Mouse (Mus musculus): Measurements from ENCODE around the gene Ube3c.
"Not testable (repeated sequence)": the region's sequence is repeated elsewhere in the genome, so short reads cannot be mapped to it uniquely, and the experiment has no call there.

Ube3c gene

GRCm38 (mm10) chr5:29568848-29569377, at the start of gene Ube3c:
Gene Ube3c, plus strand, starts transcription at chr5:29569242.
- DNase-seq (ENCODE audit: low spot score in 2 of 2), result peak; percentile 97 to 98

- no peak for DNase-seq (ENCODE audit: low spot score in 2 of 2)
Observed at GRCm38 (mm10) chr5:29560111-29560510, 8.9 kb upstream of the Ube3c start.

GRCm38 (mm10) chr5:29560667-29561066, 8.4 kb upstream of the Ube3c start:
- DNase-seq (ENCODE audit: low spot score in 2 of 2), result no peak

- DNase-seq (ENCODE audit: low spot score in 2 of 2), result peak in 1 of 2 experiments; percentile 64
Observed at GRCm38 (mm10) chr5:29569378-29570280, 587 bp downstream of the Ube3c start.

- not testable (repeated sequence) for DNase-seq (ENCODE audit: low spot score in 2 of 2)
Observed at GRCm38 (mm10) chr5:29574286-29574685, 5.2 kb downstream of the Ube3c start.

GRCm38 (mm10) chr5:29575085-29575484, 6.0 kb downstream of the Ube3c start:
- DNase-seq (ENCODE audit: low spot score in 2 of 2), result no peak

GRCm38 (mm10) chr5:29577795-29578631, 9.0 kb downstream of the Ube3c start:
- DNase-seq (ENCODE audit: low spot score in 2 of 2), result no peak

DNA sequence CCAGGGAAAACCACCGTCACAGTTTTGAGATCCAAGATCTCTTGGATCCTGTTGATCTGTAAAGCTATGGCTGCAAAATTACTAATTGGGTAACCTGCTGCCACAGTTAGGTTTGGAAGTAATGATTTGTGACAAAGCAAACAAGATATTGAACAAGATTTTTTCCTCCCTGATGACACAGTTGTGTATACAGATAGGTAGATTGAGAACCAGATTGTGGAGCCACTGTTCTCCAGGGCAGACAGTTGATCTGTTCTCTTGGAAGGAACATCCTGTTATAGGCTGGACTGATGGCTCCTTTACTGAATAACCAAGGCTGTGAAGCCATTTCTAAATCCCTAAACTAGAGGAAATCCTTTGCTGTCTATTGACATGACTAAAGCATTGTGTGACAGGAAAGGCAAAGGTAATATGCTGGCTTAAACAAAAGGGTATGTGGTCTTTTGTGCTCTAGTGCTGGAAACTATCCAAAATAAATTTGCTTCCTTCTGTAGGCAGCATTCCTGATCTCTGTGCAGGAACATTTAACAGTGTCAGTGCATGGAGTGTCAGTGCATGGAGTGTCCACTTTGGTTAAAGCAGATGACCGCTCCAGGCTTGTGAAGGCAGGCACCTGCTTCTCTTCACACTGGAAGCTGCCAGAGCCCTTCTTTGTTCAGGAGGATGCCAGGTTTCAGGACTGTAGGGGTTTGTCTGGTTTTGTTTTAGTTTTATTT, 15.0 kb downstream of the Ube3c start:
- no peak for DNase-seq (ENCODE audit: low spot score in 2 of 2)

DNA sequence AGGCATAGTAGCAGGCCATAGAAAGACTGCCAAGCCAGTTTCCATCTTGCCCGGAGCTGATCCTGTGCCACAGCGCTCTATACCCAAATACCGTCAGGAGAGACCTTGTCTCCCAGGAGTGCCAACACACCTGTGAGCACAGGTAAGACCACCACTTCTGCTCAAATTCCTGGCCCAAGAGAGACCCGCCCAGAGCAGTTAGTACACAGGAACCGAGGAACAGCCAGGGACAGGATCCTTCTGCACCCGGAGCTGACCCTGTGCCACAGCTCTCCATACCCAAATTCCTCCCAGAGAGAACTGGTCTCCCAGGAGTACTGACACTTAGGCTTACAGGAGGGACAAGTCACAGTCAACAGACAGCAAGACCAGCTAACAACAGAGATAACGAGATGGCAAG, 23.1 kb downstream of the Ube3c start:
- not testable (repeated sequence) for DNase-seq (ENCODE audit: low spot score in 2 of 2)

GRCm38 (mm10) chr5:29606546-29606945, 37.5 kb downstream of the Ube3c start:
- no peak for DNase-seq (ENCODE audit: low spot score in 2 of 2)

DNA sequence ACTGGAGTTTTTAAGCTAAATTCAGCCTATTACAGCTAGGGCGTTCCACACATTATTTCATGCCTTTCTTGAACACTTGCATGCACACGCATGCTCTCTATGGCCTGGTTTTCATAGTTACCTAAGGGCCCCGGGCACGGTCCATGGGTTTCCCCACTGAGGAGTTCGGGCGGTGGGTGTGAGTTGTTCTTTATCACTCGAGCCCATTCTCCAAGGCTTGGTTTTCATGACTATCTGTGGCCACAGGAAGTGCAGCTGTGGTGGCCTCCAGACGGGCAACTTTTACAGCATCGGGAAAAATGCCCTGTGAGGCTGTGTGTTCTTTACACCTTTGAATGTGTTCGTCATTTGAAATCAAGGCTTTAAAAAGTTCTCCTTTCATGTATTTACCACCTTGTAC, 56.6 kb downstream of the Ube3c start:
- no peak for DNase-seq (ENCODE audit: low spot score in 2 of 2)

GRCm38 (mm10) chr5:29629941-29630340, 60.9 kb downstream of the Ube3c start:
- DNase-seq (ENCODE audit: low spot score in 2 of 2), result no peak

- DNase-seq (ENCODE audit: low spot score in 2 of 2), result no peak
Observed at GRCm38 (mm10) chr5:29631711-29632110, 62.7 kb downstream of the Ube3c start.

DNA sequence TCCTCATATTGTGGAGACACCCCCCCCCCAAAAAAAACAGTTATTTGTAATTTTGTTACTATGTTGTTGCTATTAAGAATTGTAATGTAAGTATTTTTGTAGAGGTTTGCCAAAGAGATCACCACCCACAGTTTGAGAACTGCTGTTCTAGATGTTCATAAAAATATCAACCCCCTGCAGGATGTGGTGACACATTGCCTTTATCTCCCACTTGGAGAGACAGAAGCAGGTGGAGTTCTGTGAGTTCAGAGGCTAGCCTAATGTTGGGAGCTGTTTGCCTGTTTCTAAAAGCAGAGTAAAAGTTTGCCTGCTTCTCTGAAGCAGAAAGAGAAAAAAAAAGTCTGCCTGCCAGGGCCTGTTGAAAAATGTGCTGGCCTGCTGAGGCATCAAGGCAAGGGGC, 67.3 kb downstream of the Ube3c start:
- no peak for DNase-seq (ENCODE audit: low spot score in 2 of 2)

GRCm38 (mm10) chr5:29636884-29637283, 67.8 kb downstream of the Ube3c start:
- no peak for DNase-seq (ENCODE audit: low spot score in 2 of 2)

DNA sequence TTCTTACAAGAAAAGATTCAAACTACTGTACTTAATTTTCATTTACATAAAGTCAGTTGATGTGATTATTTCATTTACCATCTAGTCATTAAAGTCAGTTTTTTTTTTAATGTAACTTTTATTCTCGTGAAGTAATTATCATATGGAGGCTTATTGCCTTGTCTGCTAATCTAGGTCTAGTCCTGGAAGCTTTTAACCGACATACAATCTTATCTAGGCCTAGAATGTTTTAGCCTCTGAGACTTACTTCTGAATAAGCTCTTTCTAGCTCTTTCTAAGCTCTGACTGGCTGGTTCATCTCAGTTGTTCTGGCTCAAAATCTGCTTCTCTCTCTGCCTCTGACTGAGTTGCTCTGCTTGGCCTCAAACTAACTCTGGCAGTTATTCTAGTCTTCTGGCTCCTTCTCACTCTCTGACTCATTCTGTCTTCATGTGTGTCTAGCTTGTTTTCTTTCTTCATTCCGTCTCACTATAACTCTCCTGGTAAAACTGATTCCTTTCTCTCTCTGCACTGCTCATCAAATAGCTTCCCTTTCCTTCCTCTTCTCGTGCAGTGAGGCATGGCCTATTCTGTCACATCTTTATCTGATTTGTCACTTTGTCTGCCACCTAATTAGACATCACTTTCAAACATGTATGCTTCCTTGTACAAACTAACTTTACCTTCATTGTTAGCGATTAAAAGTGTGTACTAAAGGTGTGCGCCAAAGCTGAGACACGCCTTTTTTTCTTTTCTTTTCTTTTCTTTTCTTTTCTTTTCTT, 72.3 kb downstream of the Ube3c start:
- no peak for DNase-seq (ENCODE audit: low spot score in 2 of 2)

- no peak for DNase-seq (ENCODE audit: low spot score in 2 of 2)
Observed at GRCm38 (mm10) chr5:29651696-29652095, 82.7 kb downstream of the Ube3c start.

DNA sequence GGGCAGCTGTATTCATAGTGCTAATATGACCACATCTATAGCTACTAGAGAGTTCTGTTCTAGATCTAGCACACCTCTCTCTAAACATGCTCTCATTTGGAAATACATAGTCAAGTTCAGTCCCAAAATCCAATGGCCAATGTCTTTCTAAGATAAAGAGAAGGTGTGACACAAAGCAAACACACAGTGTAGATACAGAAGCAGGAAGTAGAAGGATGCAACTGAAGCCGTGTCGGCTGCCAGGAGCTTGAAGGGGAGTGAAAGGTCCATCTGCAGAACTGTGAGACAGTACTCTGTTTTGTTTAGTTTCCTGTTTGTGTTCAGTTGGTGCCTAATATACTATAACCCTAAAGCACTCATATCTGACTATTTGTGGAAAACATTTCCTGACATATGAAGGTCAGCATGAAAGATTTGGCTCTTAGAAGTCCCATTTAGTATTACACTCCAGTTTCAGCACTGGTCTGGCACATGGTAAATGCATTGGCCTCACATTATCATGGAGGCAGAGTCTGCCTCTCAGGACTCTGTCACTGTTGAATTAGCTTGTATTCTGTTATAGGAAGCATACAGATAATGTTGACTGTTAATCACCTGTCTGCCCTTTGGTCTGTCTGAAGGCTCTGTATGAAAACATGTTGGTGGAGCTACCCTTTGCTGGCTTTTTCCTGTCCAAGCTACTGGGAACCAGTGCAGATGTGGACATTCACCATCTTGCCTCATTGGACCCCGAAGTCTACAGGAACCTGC, 88.7 kb downstream of the Ube3c start:
- no peak for DNase-seq (ENCODE audit: low spot score in 2 of 2)

DNA sequence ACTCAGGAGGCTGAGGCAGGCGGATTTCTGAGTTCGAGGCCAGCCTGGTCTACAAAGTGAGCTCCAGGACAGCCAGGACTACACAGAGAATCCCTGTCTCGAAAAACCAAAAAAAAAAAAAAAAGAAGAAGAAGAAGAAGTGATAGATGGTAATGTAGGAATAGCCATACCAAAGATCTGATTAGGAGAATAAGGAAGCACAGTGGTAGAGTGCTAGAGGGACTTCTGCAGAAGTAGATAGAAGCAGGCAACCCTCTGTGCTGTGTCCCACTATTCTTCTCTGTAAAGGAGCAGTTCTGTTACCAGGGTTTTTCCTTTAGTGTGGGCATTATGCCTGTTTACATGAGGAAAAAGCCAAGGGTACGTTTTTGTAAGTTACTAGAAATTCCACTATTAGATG, 92.2 kb downstream of the Ube3c start:
- DNase-seq (ENCODE audit: low spot score in 2 of 2), result not testable (repeated sequence)

- no peak for DNase-seq (ENCODE audit: low spot score in 2 of 2)
Observed at GRCm38 (mm10) chr5:29665391-29665790, 96.3 kb downstream of the Ube3c start.
